ENCODE assay signal across 24 mouse cellular contexts in the genomic region with DNA sequence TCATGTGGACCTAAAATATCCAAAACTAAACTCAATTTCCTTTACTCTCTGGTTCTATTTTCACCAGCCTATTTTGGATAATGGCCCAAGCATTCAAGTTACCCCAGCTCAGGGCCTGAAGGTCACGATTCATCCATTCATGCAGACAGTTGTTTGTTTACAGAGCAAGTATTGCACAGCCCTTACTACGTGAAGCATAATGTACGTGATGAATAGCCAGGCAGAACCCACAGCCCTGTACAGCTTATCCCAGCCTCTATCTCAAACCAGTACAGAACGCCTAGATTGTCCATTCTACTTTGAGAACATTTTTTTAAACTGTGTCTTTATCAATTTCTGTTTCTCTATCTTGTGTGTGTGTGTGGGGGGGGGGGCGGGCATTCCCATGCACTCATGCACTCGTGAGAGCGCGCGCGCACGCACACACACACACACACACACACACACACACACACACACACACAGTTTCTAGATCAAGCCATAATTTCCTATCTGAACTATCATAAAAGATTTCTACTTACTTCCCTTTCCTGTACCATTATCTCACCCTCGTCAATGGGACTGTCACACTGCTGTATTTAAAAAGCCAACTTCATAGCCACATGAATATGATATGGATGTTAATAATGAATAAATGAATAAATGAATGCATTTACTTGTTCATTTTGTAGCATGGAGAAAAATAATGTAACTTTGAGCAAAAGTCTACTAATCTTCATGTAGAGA.
"Had no signal": no experiment of that assay in that cellular context is flagged by ENCODE, and none has a peak within 500 bp of the region (broad histone marks: within the 10 kb centered on the region; RNA-seq: fewer than 3 reads in every experiment).

No protein-coding gene starts in this region.

- DNase-seq: gastrocnemius, postnatal 14 days; gastrocnemius, postnatal 36 days; heart, adult 11 months; heart, adult 2 months; heart, postnatal 14 days; heart, postnatal 36 days; kidney, adult 11 months; kidney, adult 2 months; kidney, adult 9 months; kidney, postnatal 10 days; kidney, postnatal 25 days; kidney, postnatal 4 days had no signal

- H3K27me3 ChIP-seq: heart, embryonic 13.5 days; heart, embryonic 15.5 days; kidney, embryonic 15.5 days; limb, embryonic 12.5 days had no signal

- H3K9me3 ChIP-seq: heart, embryonic 13.5 days; heart, embryonic 15.5 days; hindbrain, embryonic 13.5 days; hindbrain, embryonic 15.5 days; kidney, embryonic 15.5 days; limb, embryonic 10.5 days; limb, embryonic 12.5 days had no signal

- H3K4me2 ChIP-seq: heart, embryonic 11.5 days; heart, embryonic 13.5 days; heart, embryonic 15.5 days; hindbrain, embryonic 13.5 days; hindbrain, embryonic 15.5 days; kidney, embryonic 15.5 days; limb, embryonic 12.5 days had no signal

- ATAC-seq: hindbrain, postnatal 0 days; intestine, embryonic 16.5 days had no signal

- H3K36me3 ChIP-seq: heart, embryonic 13.5 days; heart, embryonic 15.5 days; hindbrain, embryonic 13.5 days; hindbrain, embryonic 15.5 days; kidney, embryonic 15.5 days; limb, embryonic 10.5 days; limb, embryonic 12.5 days had no signal

- H3K9ac ChIP-seq: heart, embryonic 13.5 days; heart, embryonic 15.5 days; hindbrain, embryonic 13.5 days; hindbrain, embryonic 15.5 days; kidney, embryonic 15.5 days; limb, embryonic 12.5 days had no signal

- H3K4me3 ChIP-seq: heart, adult 2 months; heart, embryonic 13.5 days; heart, embryonic 15.5 days; hindbrain, embryonic 13.5 days; hindbrain, embryonic 15.5 days; kidney, embryonic 15.5 days; layer of hippocampus, adult 2 months; left cerebral cortex, adult 2 months; limb, embryonic 10.5 days; limb, embryonic 12.5 days had no signal

- H3K27ac ChIP-seq: heart, adult 2 months; heart, embryonic 13.5 days; heart, embryonic 15.5 days; hindbrain, embryonic 13.5 days; hindbrain, embryonic 15.5 days; hindbrain, postnatal 0 days; kidney, embryonic 15.5 days; layer of hippocampus, adult 2 months; left cerebral cortex, adult 2 months; limb, embryonic 10.5 days; limb, embryonic 12.5 days had no signal

- H3K4me1 ChIP-seq: hindbrain, embryonic 13.5 days; hindbrain, embryonic 15.5 days; kidney, embryonic 15.5 days had no signal
